Mouse (Mus musculus): ENCODE results near the gene Rtn1. TPM values are rescaled to one million over a fixed set of nuclear protein-coding genes. Genes with fewer than 3 reads are reported as not detected.
A peak's percentile ranks its signal among the peaks of the same experiment; 100 is the strongest.

Gene Rtn1
- total RNA-seq, 2 experiments from 2014 or later = 12.4 TPM

- DNase-seq = peak in 1 of 2 experiments; percentile 10
- intact Hi-C loops (cut with DNase I) = no loop called here
Observed at GRCm38 (mm10) chr12:72285366-72286345, 123.2 kb downstream of the Rtn1 start.

DNA sequence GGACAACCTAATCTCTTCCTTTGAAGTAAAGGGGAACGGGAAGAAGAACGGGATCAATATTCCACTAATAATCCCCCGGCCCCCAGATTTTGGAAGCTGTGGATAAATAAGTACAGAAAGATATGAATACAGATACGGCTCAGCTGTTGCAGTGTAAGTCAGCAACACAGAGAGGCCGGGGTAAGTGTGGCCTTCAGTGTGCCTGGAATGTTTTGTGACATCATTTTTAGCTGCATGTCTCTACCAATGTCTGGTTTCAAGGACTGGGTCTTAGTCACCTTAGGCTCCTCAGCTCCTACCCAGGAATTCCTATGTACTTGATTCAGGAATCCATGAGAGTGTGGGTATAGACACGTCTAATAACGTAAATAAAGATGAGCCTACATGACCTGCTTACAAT lies 124.3 kb downstream of the Rtn1 start:
- intact Hi-C loops (cut with DNase I) = no loop called here
- no peak for DNase-seq

- no peak for DNase-seq
- intact Hi-C loops (cut with DNase I) = no loop called here
Observed at GRCm38 (mm10) chr12:72279129-72279875, 129.6 kb downstream of the Rtn1 start.

DNA sequence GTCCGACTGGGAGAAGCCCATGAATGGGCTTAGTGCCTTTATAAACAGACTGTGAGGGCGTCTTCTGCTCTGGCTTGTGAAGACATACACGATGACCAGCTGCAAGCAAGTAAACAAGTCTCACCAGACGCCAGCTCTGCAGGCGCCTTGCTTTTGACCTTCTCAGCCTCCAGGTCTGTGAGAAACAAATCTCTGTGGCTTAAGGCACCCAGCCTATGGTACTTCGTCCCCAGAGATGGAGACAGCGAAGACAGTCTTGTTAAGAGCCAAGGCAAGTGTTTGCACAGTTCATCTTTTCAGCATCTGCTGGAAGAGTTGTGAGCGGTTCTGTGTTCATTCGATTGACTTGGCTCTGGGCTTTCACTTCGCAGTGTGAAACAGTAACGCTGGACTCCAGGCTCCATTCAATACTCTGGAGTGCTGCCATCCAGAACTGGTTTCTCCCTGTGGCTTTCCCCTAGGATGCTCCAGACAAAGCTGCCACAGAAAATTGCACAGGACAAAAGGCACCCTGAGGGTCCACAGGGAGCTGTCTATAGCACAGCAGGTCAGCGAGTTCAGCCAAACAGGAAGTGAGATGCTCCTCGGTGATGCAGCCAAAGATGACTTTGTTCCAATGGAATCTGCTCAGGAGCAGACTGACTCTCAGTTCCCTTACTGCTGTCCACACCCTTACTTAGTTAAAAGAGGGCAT lies 135.0 kb downstream of the Rtn1 start:
- intact Hi-C loops (cut with DNase I) = no loop called here
- DNase-seq = peak; percentile 54 to 65

- no peak for DNase-seq
- intact Hi-C loops (cut with DNase I) = no loop called here
Observed at GRCm38 (mm10) chr12:72267614-72268013, 141.2 kb downstream of the Rtn1 start.

GRCm38 (mm10) chr12:72265261-72266228 lies 143.3 kb downstream of the Rtn1 start:
- intact Hi-C loops (cut with DNase I) = no loop called here
- no peak for DNase-seq

DNA sequence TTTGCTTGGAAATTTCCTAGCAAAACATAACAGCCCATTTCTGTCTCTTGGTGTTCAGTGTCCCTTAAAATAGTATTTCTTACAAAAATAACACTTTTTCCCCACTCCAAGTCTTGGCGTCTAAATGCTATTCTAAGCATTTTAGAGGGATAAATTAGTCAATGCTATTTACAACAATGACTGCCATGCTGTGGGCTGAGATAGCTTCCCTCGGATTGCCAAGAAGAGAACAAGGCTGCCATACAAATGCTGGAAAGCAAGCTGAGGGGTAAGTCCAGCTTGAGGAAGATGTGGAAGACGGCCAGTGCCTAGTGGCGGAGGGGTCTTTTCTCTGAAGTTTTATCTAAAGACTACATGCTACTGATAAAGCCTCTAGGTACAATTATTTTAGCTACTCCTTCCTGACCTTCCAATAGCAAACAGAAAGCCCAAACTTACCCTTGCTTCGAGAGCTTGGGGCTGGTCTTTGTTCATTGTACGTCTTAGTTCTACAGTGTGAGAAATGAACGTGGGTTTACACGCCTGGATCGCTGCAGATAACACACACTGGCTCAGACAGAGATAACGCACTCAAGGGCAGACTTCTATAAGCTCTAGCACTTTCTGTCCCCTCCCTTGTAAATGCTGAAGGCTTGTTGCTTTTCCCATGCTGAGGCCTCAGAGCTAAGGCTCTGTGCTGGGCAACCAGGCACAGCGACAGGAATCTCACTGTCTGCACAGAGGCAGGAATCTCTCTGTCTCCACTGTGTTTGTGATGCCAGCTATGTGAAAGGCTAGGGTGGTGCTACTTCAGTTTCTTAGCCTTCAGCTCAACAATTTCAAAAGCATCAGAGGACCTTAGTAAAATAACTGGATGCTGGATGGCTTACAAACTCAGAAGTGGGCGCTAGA lies 145.4 kb downstream of the Rtn1 start:
- intact Hi-C loops (cut with DNase I) = no loop called here
- no peak for DNase-seq

DNA sequence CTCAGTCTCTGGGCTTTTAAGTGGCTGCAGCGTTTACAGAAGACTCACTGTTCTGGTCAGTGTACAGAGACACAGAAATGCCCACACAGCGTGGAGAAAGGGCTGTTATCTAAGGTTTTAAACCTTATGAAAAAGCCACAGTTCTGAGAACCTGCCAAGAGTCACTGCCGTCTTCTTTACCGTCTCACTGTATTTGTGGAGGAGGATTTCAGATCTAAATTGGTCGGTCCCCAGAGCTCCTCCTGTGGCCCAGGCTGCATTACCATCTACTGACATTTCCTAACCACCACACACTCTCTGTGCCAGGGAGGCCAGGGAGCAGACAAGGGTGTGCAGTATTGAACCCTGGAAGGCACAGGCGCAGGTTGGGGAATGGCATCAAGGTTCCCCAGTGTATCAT lies 151.9 kb downstream of the Rtn1 start:
- intact Hi-C loops (cut with DNase I) = no loop called here
- DNase-seq = no peak

DNA sequence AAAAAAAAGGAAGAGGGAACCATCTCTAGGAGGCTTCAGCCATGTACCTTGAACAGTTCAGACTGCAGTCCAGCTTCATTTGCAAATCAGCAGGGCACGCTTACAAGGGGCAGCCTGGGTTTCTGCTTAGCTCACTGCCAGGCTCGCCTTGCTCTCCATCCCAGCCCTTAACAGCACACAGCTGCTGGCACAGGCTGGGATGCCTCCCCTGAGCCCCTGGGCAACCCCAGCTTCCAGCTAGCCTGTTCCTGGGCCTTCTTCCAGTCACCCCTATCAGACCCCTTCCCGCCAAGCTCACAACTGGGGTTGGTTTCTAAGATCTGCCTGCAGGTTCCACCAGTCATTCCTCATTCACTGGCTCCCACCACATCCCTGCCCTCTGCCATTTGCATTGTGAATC lies 155.8 kb downstream of the Rtn1 start:
- intact Hi-C loops (cut with DNase I) = no loop called here
- DNase-seq = no peak

DNA sequence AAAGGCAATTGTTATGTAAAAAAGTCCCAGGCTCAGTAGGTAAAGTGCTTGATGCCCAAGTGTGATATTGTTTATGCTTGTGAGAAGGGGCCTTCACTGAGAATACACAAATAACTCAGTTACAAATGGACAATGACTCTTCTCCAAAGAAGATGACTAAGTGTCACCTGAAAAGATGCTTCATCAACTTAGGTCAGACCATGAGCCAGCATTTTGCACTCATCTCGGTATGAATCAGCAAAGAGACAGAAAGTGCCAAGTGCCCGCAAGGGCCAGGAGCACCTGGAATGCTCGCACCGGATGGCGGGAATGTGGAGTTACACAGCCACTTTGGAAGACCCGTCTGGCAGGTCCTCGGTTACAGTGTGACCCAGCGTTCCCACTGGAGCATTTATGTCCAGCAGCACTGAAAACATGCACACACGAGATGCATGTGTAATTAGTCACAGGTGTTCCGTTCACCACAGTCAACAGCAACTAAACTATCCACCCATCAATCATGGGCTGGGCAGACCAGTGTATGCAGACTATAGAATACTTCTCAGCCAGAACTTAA lies 156.9 kb downstream of the Rtn1 start:
- DNase-seq = no peak
- intact Hi-C loops (cut with DNase I) = no loop called here

- intact Hi-C loops (cut with DNase I) = loop anchor here (2.0 to 5.0 kb wide), 2 partner anchors 140 to 182 kb away; no protein-coding TSS in a partner anchor
- DNase-seq = no peak
Observed at GRCm38 (mm10) chr12:72244951-72245350, 163.9 kb downstream of the Rtn1 start.

GRCm38 (mm10) chr12:72242807-72243206 lies 166.0 kb downstream of the Rtn1 start:
- no peak for DNase-seq
- intact Hi-C loops (cut with DNase I) = loop anchor here (5.0 kb wide), 1 partner anchor 184 kb away; no protein-coding TSS in a partner anchor

GRCm38 (mm10) chr12:72240506-72240905 lies 168.3 kb downstream of the Rtn1 start:
- DNase-seq = no peak
- intact Hi-C loops (cut with DNase I) = loop anchor here (5.0 kb wide), 1 partner anchor 187 kb away; no protein-coding TSS in a partner anchor

DNA sequence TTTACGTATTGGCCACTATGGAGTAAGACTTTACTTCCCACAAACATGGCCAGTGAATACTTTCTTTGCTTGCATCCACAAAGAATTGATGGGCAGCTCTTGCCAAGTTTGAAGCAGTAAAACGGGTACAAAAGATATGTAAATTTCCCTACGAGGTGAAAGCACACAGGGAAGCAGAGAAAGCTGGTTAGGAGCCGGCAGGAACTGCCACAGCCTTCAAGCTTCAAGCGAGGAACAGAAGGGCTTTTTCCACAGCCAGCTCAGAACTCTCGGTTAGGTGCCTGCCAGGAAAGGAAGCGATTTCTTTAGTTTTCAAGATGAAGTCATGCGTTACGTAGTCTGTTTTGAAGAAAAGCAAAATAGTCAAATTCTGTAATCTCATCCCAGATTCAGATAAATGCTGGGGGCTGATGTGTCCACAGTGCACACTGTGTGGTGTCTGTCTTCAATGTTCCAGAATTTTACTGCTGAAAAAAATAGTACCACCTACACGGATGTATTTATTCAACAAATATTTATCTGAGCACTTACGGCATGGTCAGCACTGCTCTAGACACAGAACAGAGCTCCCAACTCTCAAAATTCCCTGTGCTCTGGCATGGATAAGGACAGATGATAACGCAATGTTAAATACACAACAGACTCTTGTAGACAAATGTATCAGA lies 169.5 kb downstream of the Rtn1 start:
- peak; percentile 10 to 20 for DNase-seq
- intact Hi-C loops (cut with DNase I) = no loop called here

- intact Hi-C loops (cut with DNase I) = no loop called here
Observed at GRCm38 (mm10) chr12:72237251-72237650, 171.6 kb downstream of the Rtn1 start.

GRCm38 (mm10) chr12:72236564-72237011 lies 172.3 kb downstream of the Rtn1 start:
- intact Hi-C loops (cut with DNase I) = no loop called here
- peak; percentile 55 to 67 for DNase-seq

More at GRCm38 (mm10) chr12:72237251-72237650, 171.6 kb downstream of the Rtn1 start:
- no peak for DNase-seq

DNA sequence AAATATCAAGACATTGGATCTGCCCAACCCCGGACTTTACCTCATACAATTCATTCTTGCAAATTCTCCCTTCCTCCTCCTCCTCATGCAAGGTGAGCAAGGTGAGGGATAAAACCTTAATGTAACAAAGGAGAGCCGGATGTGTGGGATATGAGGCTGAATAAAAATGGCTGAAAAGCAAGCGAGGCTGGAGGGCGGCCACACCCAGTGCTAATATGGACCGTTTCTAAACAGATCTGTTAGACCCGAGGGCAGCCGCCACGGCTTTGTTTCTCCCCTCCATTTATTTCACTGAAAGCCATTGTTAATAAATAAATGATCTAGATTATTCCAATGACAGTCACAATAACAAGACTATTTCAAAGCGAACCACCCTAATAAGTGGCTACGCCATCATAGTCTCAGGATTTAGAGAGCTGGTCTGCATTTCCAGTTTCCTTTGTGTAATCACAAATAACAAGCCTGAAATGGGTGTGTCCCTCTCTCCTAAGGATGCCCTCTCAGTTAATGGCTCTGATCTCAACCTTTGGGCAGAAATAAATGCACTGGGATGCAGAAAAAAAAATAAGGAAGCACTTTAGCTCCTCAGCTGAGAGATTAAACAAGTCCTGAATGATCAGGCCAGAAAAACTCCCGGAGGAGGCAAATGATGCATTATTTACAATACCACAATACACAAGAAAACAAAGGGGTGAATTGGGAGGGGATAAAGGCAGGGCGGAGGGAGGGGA lies 173.1 kb downstream of the Rtn1 start:
- DNase-seq = no peak
- intact Hi-C loops (cut with DNase I) = no loop called here
